Mouse (Mus musculus) cerebellum, postnatal 14 days (tissue): ENCODE results near the gene Elac2.

Experiments
- DNase-seq, 2 experiments: peaks; one replicate each; pipeline ENCODE4 v3.0.0; 2021; ENCODE audit warnings: mixed read lengths in 2 of 2

Gene Elac2

GRCm38 (mm10) chr11:65028049-65028448, 49.2 kb downstream of the Elac2 start:
- no peak for DNase-seq

GRCm38 (mm10) chr11:65030201-65030600, 51.4 kb downstream of the Elac2 start:
- no peak for DNase-seq

GRCm38 (mm10) chr11:65032221-65032620, 53.4 kb downstream of the Elac2 start:
- no peak for DNase-seq

- DNase-seq, result no peak
These were observed 60.2 kb downstream of the Elac2 start for GRCm38 (mm10) chr11:65038996-65039395.

- DNase-seq, result no peak
These were observed 60.8 kb downstream of the Elac2 start for GRCm38 (mm10) chr11:65039517-65040095.

- DNase-seq, result peak; percentile 27 to 50
These were observed 61.7 kb downstream of the Elac2 start for GRCm38 (mm10) chr11:65040556-65040955.

GRCm38 (mm10) chr11:65049090-65049489, 70.3 kb downstream of the Elac2 start:
- DNase-seq, result peak; percentile 87 to 90

GRCm38 (mm10) chr11:65050819-65051218, 72.0 kb downstream of the Elac2 start:
- DNase-seq, result no peak
